Comparison of ENCODE assay signal across 7 mouse cellular contexts in the genomic region with DNA sequence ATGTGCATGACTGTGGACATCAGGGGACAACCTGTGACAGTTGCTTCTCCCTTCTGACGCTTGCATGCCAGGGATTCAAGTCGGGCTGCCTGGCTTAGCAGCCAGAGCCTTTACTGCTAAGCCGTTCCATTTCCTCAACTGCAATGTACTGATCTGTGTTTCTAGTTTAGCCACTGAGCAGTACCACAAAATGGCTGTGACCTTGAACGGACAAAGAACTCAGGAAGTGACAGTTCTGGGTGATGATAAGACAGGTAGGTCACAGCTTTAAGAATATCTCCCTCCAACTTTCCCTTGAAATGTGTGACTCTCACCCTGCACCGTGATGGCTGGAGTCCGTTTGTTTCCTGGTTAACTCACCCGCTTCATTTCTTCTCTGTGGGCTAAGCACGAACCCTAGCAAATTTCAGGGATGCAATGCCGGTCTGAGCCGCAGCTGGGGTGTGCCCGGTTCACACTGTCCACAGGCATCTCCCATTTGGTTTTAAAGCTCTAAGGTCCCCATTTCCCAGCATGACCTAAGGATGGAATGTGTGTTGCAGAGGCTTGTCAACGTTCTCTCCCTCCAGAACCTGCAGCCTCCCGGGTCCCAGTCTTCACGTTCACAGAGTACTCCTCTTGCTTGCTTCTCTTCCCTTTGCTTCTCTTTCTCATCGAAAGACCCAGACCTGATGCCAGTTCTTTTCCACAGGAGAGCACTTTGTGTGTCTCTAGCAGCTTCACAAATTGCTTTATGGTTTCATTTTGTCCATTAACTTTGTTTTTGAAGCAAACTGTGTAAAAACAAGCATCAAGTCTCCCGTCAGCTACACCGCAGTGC. TPM values are rescaled to one million over a fixed set of nuclear protein-coding genes. Genes with fewer than 3 reads are reported as not detected.
DNase-seq lines count a peak whose midpoint lies in the region; ATAC-seq lines count a peak whose summit lies in the region.

No protein-coding gene starts in this region.

- H3K9me3 ChIP-seq in heart, embryonic 14.5 days (ENCODE audit: control insufficient read depth, low read length): no peaks in the 10 kb centered on the region
- no peaks in the 10 kb centered on the region for H3K9me3 ChIP-seq in limb, embryonic 12.5 days
- H3K9me3 ChIP-seq in neural tube, embryonic 14.5 days (ENCODE audit: control insufficient read depth, low read length): no peaks in the 10 kb centered on the region

- H3K27me3 ChIP-seq in heart, embryonic 14.5 days (ENCODE audit: control insufficient read depth, insufficient read depth, low read length): no peaks in the 10 kb centered on the region
- peaks cover 3% of the 10 kb centered on the region; the same call in 1 of the 2 replicates for H3K27me3 ChIP-seq in limb, embryonic 12.5 days
- H3K27me3 ChIP-seq in neural tube, embryonic 14.5 days (ENCODE audit: control insufficient read depth, insufficient read depth, low read length): no peaks in the 10 kb centered on the region

- DNase-seq in left cerebral cortex, adult 18-20 months (ENCODE audit: low spot score in 2 of 2): peak; percentile 12 to 37
- DNase-seq in left cerebral cortex, postnatal 25 days (ENCODE audit: low spot score in 2 of 2): no peak
- peak; percentile 6 for DNase-seq in c-Kit-positive CD71-negative TER-119-negative erythroid progenitor cells, embryonic 14.5 days (ENCODE audit: low read depth)
- no peak for DNase-seq in gastrocnemius, postnatal 25 days

- peak overlapping the region; percentile 41 to 50 for H3K4me3 ChIP-seq in heart, embryonic 14.5 days (ENCODE audit: control insufficient read depth in 1 of 2, insufficient read depth in 1 of 2, low read depth in 1 of 2, low read length in 2 of 2)
- peak overlapping the region; percentile 29 for H3K4me3 ChIP-seq in limb, embryonic 12.5 days (replicated peaks)
- H3K4me3 ChIP-seq in neural tube, embryonic 14.5 days (ENCODE audit: low read depth, low read length): peak overlapping the region; percentile 23; the same call in 1 of the 2 replicates

- H3K9ac ChIP-seq in heart, embryonic 14.5 days (ENCODE audit: low read length): peak overlapping the region; percentile 62
- no peak overlapping the region; the same call in 1 of the 2 replicates for H3K9ac ChIP-seq in limb, embryonic 12.5 days (replicated peaks)
- H3K9ac ChIP-seq in neural tube, embryonic 14.5 days (replicated peaks; ENCODE audit: low read depth, low read length): peak overlapping the region; percentile 28; the same call in 1 of the 2 replicates

- peak overlapping the region; percentile 65 for H3K4me2 ChIP-seq in heart, embryonic 14.5 days (ENCODE audit: low read length)
- H3K4me2 ChIP-seq in limb, embryonic 12.5 days: peak overlapping the region; percentile 55
- H3K4me2 ChIP-seq in neural tube, embryonic 14.5 days (ENCODE audit: low read depth, low read length): peak overlapping the region; percentile 53

- no peaks in the 10 kb centered on the region for H3K36me3 ChIP-seq in heart, embryonic 14.5 days (ENCODE audit: control insufficient read depth, insufficient read depth, low read length)
- no peaks in the 10 kb centered on the region for H3K36me3 ChIP-seq in limb, embryonic 12.5 days
- H3K36me3 ChIP-seq in neural tube, embryonic 14.5 days (ENCODE audit: control insufficient read depth, insufficient read depth, low read length): no peaks in the 10 kb centered on the region

- 16% methylated on average over 17 of the region's 17 CpGs for WGBS in heart, embryonic 14.5 days
- 35% methylated on average over 17 of the region's 17 CpGs for WGBS in limb, embryonic 12.5 days
- 41% methylated on average over 17 of the region's 17 CpGs for WGBS in neural tube, embryonic 14.5 days

- intact Hi-C loops in left cerebral cortex, postnatal 25 days (cut with DNase I): loop anchor here (1.0 to 2.0 kb wide), 2 partner anchors 343 to 393 kb away; partner anchors contain the start of gene Mrpl42

- ATAC-seq in heart, embryonic 14.5 days (ENCODE audit: insufficient number of reproducible peaks, insufficient read depth, low FRiP score, low read depth): no peak; the same call in 1 of the 2 replicates
- no peak for ATAC-seq in limb, embryonic 12.5 days (ENCODE audit: insufficient number of reproducible peaks, insufficient read depth, low FRiP score, low TSS enrichment, low read depth)
- ATAC-seq in neural tube, embryonic 14.5 days (ENCODE audit: low read depth): peak; percentile 29; the same call in 1 of the 2 replicates

- peak overlapping the region in 1 of 2 experiments; percentile 62; a peak in 2 of 4 replicates for H3K27ac ChIP-seq in heart, embryonic 14.5 days (replicated peaks in 1 of 2; ENCODE audit: control insufficient read depth in 1 of 2, insufficient read depth in 1 of 2, low read depth in 2 of 2, low read length in 2 of 2)
- no peak overlapping the region for H3K27ac ChIP-seq in limb, embryonic 12.5 days
- H3K27ac ChIP-seq in neural tube, embryonic 14.5 days (ENCODE audit: low read depth, low read length): no peak overlapping the region

- H3K4me1 ChIP-seq in heart, embryonic 14.5 days (ENCODE audit: control insufficient read depth in 2 of 2, insufficient read depth in 2 of 2, low read length in 2 of 2): peaks cover 3 to 4% of the 10 kb centered on the region in 2 experiments; a peak in 3 of 4 replicates
- H3K4me1 ChIP-seq in limb, embryonic 12.5 days (replicated peaks): 0 out of 2 replicates have a peak, but pooled peaks cover 2% of the 10 kb centered on the region
- H3K4me1 ChIP-seq in neural tube, embryonic 14.5 days (ENCODE audit: control insufficient read depth, insufficient read depth, low read length): 0 out of 2 replicates have a peak, but pooled peaks cover 3% of the 10 kb centered on the region

RNA-seq across cellular contexts. Expression of gene Eea1, which starts 46.2 kb away (rescaled TPM):
- total RNA-seq in left cerebral cortex, adult 18-20 months (2021): 10 to 100 TPM; 36.0 to 38.0 TPM
- total RNA-seq in left cerebral cortex, postnatal 25 days (2021): 10 to 100 TPM; 32.1 to 34.1 TPM
- 23.3 and 24.3 TPM in 2 replicates for polyA plus RNA-seq in heart, embryonic 14.5 days (2014; fragmentation: Nextera tagmentation; extraction: Ambion mirVana)
- 11.6 and 12.0 TPM in 2 replicates for polyA plus RNA-seq in limb, embryonic 12.5 days (2016; fragmentation: Nextera tagmentation; extraction: Ambion mirVana)
- 24.7 and 30.1 TPM in 2 replicates for polyA plus RNA-seq in neural tube, embryonic 14.5 days (2014; fragmentation: Nextera tagmentation; extraction: Ambion mirVana)
- total RNA-seq in gastrocnemius, postnatal 25 days (2021): 10 to 100 TPM; 19.9 to 21.1 TPM

RNA-seq across cellular contexts. Expression of gene Gm33543, which starts 51.5 kb away (rescaled TPM):
- under 1 TPM in 1 of 2 experiments, not detected in 1; 0.42 TPM for total RNA-seq in left cerebral cortex, adult 18-20 months (2021)
- total RNA-seq in left cerebral cortex, postnatal 25 days (2021): not detected
- 0.13 TPM in 1 of 2 replicates, not detected in the other for polyA plus RNA-seq in heart, embryonic 14.5 days (2014; fragmentation: Nextera tagmentation; extraction: Ambion mirVana)
- polyA plus RNA-seq in limb, embryonic 12.5 days (2016; fragmentation: Nextera tagmentation; extraction: Ambion mirVana): not detected in 2 replicates
- not detected in 2 replicates for polyA plus RNA-seq in neural tube, embryonic 14.5 days (2014; fragmentation: Nextera tagmentation; extraction: Ambion mirVana)
- total RNA-seq in gastrocnemius, postnatal 25 days (2021): 1 to 10 TPM in 1 of 2 experiments, under 1 TPM in 1; 0.95 to 1.4 TPM

Comparison
In these comparisons a context has a peak if more than half of its experiments do, and no peak if none do; other contexts are left out.
1. DNase-seq: peak in left cerebral cortex, adult 18-20 months (2 of 2) and c-Kit-positive CD71-negative TER-119-negative erythroid progenitor cells, embryonic 14.5 days (single experiment); none in left cerebral cortex, postnatal 25 days (0 of 2) and gastrocnemius, postnatal 25 days (single experiment).
2. Peak in every context shown above with its lines, with median percentiles within 50 percentile points of each other: H3K4me2 ChIP-seq and H3K4me3 ChIP-seq.